In the genomic region with DNA sequence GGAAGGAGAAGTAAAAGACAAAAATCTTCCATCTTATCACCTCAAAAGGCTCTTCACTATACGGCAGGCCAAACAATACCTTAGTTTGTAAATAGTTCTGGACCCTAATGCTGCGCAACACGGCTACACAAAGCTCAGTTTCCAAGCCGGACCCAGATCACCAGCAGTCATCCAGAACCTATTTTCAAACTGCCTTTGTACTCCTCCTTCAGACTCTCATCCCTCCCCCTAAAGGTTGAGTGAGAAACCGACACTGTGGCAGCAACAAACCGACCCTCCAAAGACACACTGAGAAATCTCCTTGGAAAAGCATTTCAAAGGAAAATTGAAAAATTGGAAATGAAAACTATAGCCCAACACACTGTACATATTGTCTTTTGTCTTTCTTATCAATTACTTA, we compare ENCODE assay signal across 8 mouse cellular contexts. TPM values are rescaled to one million over a fixed set of nuclear protein-coding genes. Genes with fewer than 3 reads are reported as not detected.
A peak's percentile ranks its signal among the peaks of the same experiment; 100 is the strongest.
DNase-seq lines count a peak whose midpoint lies in the region; ATAC-seq and TF ChIP-seq lines count a peak whose summit lies in the region.

No protein-coding gene starts in this region.

- no peak for ATAC-seq in heart, embryonic 13.5 days (ENCODE audit: extremely low read depth, insufficient number of reproducible peaks, low FRiP score, low TSS enrichment)
- no peak for ATAC-seq in Patski
- ATAC-seq in hindbrain, embryonic 11.5 days (ENCODE audit: low FRiP score), result no peak
- ATAC-seq in megakaryocyte progenitor cell, adult 5-6 weeks (replicated peaks; ENCODE audit: poor library complexity), result no peak

- no peak for DNase-seq in heart, postnatal 4 days
- DNase-seq in Patski (ENCODE audit: low read depth, low spot score), result no peak
- DNase-seq in hindbrain, embryonic 11.5 days (ENCODE audit: low spot score), result peak; percentile 28
- no peak for DNase-seq in midbrain, embryonic 10.5 days (ENCODE audit: low spot score)
- DNase-seq in testis, postnatal 10 days (ENCODE audit: low spot score), result no peak
- DNase-seq in kidney, postnatal 25 days, result no peak

- H3K9ac ChIP-seq in heart, embryonic 13.5 days, result peak overlapping the region; percentile 95
- H3K9ac ChIP-seq in hindbrain, embryonic 11.5 days (ENCODE audit: low read depth, low read length), result peak overlapping the region; percentile 52; the same call in 1 of the 2 replicates

- peak overlapping the region; percentile 80 for H3K4me3 ChIP-seq in heart, embryonic 13.5 days
- H3K4me3 ChIP-seq in hindbrain, embryonic 11.5 days (ENCODE audit: low read depth, low read length), result peak overlapping the region; percentile 27
- H3K4me3 ChIP-seq in midbrain, embryonic 10.5 days, result peak overlapping the region; percentile 77

- H3K9me3 ChIP-seq in heart, embryonic 13.5 days, result no peaks in the 10 kb centered on the region
- H3K9me3 ChIP-seq in hindbrain, embryonic 11.5 days (ENCODE audit: control insufficient read depth, low read length), result no peaks in the 10 kb centered on the region
- H3K9me3 ChIP-seq in midbrain, embryonic 10.5 days (replicated peaks), result no peaks in the 10 kb centered on the region

- no peaks in the 10 kb centered on the region for H3K27me3 ChIP-seq in heart, embryonic 13.5 days (replicated peaks)
- H3K27me3 ChIP-seq in Patski, result no peaks in the 10 kb centered on the region
- H3K27me3 ChIP-seq in hindbrain, embryonic 11.5 days (ENCODE audit: control insufficient read depth, insufficient read depth, low read length), result no peaks in the 10 kb centered on the region
- H3K27me3 ChIP-seq in midbrain, embryonic 10.5 days (ENCODE audit: low read depth, poor library complexity, severe bottlenecking), result no peaks in the 10 kb centered on the region

- in situ Hi-C loops in Patski (cut with MboI; ENCODE audit: low pct_unique_long_range_greater_than_20kb), result no loop called here

- peak overlapping the region; percentile 80 for H3K4me2 ChIP-seq in heart, embryonic 13.5 days
- H3K4me2 ChIP-seq in hindbrain, embryonic 11.5 days (replicated peaks; ENCODE audit: low read depth, low read length), result peak overlapping the region; percentile 28

- 21% methylated on average over 6 of the region's 6 CpGs for WGBS in heart, embryonic 13.5 days
- WGBS in hindbrain, embryonic 11.5 days, result 39% methylated on average over 6 of the region's 6 CpGs
- 45% methylated on average over 6 of the region's 6 CpGs for WGBS in midbrain, embryonic 10.5 days

- CTCF ChIA-PET in Patski (lab: Charles Lee), result interaction anchor here (0.8 to 2.6 kb wide), 6 partner anchors 9 to 200 kb away, joined by 3 to 17 read pairs (median 3); no protein-coding TSS in a partner anchor

- peak; percentile 38 for TF ChIP-seq CTCF in Patski (IDR thresholded peaks at IDR 0.05)

- POLR2A ChIA-PET in Patski (lab: Charles Lee), result interaction anchor here (2.6 kb wide), 1 partner anchor 10 kb away, joined by 9 read pairs; no protein-coding TSS in a partner anchor

- 0 out of 2 replicates have a peak, but pooled peaks cover 5% of the 10 kb centered on the region for H3K36me3 ChIP-seq in heart, embryonic 13.5 days
- no peaks in the 10 kb centered on the region for H3K36me3 ChIP-seq in hindbrain, embryonic 11.5 days (ENCODE audit: control insufficient read depth, insufficient read depth, low read length)
- H3K36me3 ChIP-seq in midbrain, embryonic 10.5 days, result peaks cover 12% of the 10 kb centered on the region

- H3K27ac ChIP-seq in heart, embryonic 13.5 days (replicated peaks), result peak overlapping the region; percentile 74
- no peak overlapping the region for H3K27ac ChIP-seq in hindbrain, embryonic 11.5 days (ENCODE audit: low read depth, low read length)
- peak overlapping the region; percentile 10; the same call in 1 of the 2 replicates for H3K27ac ChIP-seq in midbrain, embryonic 10.5 days (replicated peaks)

- peaks cover 44% of the 10 kb centered on the region for H3K4me1 ChIP-seq in heart, embryonic 13.5 days
- no peaks in the 10 kb centered on the region for H3K4me1 ChIP-seq in hindbrain, embryonic 11.5 days (replicated peaks; ENCODE audit: control insufficient read depth, insufficient read depth, low read length)
- peaks cover 19% of the 10 kb centered on the region for H3K4me1 ChIP-seq in midbrain, embryonic 10.5 days

RNA-seq across cellular contexts. Expression of a gene that starts 2.2 kb away (rescaled TPM):
- 60.6 and 63.6 TPM in 2 replicates for polyA plus RNA-seq in heart, embryonic 13.5 days (2015; fragmentation: Nextera tagmentation; extraction: Ambion mirVana)
- 100 to 1,000 TPM; 161 to 162 TPM for total RNA-seq in heart, postnatal 4 days (2021)
- polyA plus RNA-seq in Patski (2021), result 102 TPM
- 37.3 and 44.7 TPM in 2 replicates for polyA plus RNA-seq in hindbrain, embryonic 11.5 days (2014; fragmentation: Nextera tagmentation; extraction: Ambion mirVana)
- 37.5 and 40.9 TPM in 2 replicates for polyA plus RNA-seq in midbrain, embryonic 10.5 days (2016; fragmentation: Nextera tagmentation; extraction: Ambion mirVana)
- total RNA-seq in megakaryocyte progenitor cell, adult 5-6 weeks (2015), result 21.2 and 26.8 TPM in 2 replicates
- total RNA-seq in megakaryocyte progenitor cell, adult 5-6 weeks (2017), result 18.4 and 27.5 TPM in 2 replicates

RNA-seq across cellular contexts. Expression of a gene that starts 10.5 kb away (rescaled TPM):
- polyA plus RNA-seq in heart, embryonic 13.5 days (2015; fragmentation: Nextera tagmentation; extraction: Ambion mirVana), result 0.10 and 0.12 TPM in 2 replicates
- under 1 TPM in 1 of 2 experiments, not detected in 1; 0.11 TPM for total RNA-seq in heart, postnatal 4 days (2021)
- 0.10 TPM for polyA plus RNA-seq in Patski (2021)
- 0.20 and 0.27 TPM in 2 replicates for polyA plus RNA-seq in hindbrain, embryonic 11.5 days (2014; fragmentation: Nextera tagmentation; extraction: Ambion mirVana)
- polyA plus RNA-seq in midbrain, embryonic 10.5 days (2016; fragmentation: Nextera tagmentation; extraction: Ambion mirVana), result 0.22 and 0.47 TPM in 2 replicates
- total RNA-seq in megakaryocyte progenitor cell, adult 5-6 weeks (2015), result not detected in 2 replicates
- total RNA-seq in megakaryocyte progenitor cell, adult 5-6 weeks (2017), result not detected in 2 replicates

RNA-seq across cellular contexts. Expression of a gene that starts 22.2 kb away (rescaled TPM):
- 272 and 285 TPM in 2 replicates for polyA plus RNA-seq in heart, embryonic 13.5 days (2015; fragmentation: Nextera tagmentation; extraction: Ambion mirVana)
- 100 to 1,000 TPM; 109 to 112 TPM for total RNA-seq in heart, postnatal 4 days (2021)
- 60.4 TPM for polyA plus RNA-seq in Patski (2021)
- 396 and 408 TPM in 2 replicates for polyA plus RNA-seq in hindbrain, embryonic 11.5 days (2014; fragmentation: Nextera tagmentation; extraction: Ambion mirVana)
- polyA plus RNA-seq in midbrain, embryonic 10.5 days (2016; fragmentation: Nextera tagmentation; extraction: Ambion mirVana), result 505 and 545 TPM in 2 replicates
- total RNA-seq in megakaryocyte progenitor cell, adult 5-6 weeks (2015), result 251 and 263 TPM in 2 replicates
- 122 and 127 TPM in 2 replicates for total RNA-seq in megakaryocyte progenitor cell, adult 5-6 weeks (2017)

RNA-seq across cellular contexts. Expression of a gene that starts 29.5 kb away (rescaled TPM):
- not detected in 2 replicates for polyA plus RNA-seq in heart, embryonic 13.5 days (2015; fragmentation: Nextera tagmentation; extraction: Ambion mirVana)
- total RNA-seq in heart, postnatal 4 days (2021), result 10 to 100 TPM; 15.3 to 22.6 TPM
- polyA plus RNA-seq in Patski (2021), result not detected
- polyA plus RNA-seq in hindbrain, embryonic 11.5 days (2014; fragmentation: Nextera tagmentation; extraction: Ambion mirVana), result not detected in 2 replicates
- polyA plus RNA-seq in midbrain, embryonic 10.5 days (2016; fragmentation: Nextera tagmentation; extraction: Ambion mirVana), result not detected in 2 replicates
- total RNA-seq in megakaryocyte progenitor cell, adult 5-6 weeks (2015), result not detected in 2 replicates
- total RNA-seq in megakaryocyte progenitor cell, adult 5-6 weeks (2017), result 0.44 TPM in 1 of 2 replicates, not detected in the other

RNA-seq across cellular contexts. Expression of a gene that starts 29.8 kb away (rescaled TPM):
- 26.1 and 26.6 TPM in 2 replicates for polyA plus RNA-seq in heart, embryonic 13.5 days (2015; fragmentation: Nextera tagmentation; extraction: Ambion mirVana)
- total RNA-seq in heart, postnatal 4 days (2021), result 10 to 100 TPM; 18.9 to 20.2 TPM
- 30.6 TPM for polyA plus RNA-seq in Patski (2021)
- polyA plus RNA-seq in hindbrain, embryonic 11.5 days (2014; fragmentation: Nextera tagmentation; extraction: Ambion mirVana), result 65.2 and 66.3 TPM in 2 replicates
- polyA plus RNA-seq in midbrain, embryonic 10.5 days (2016; fragmentation: Nextera tagmentation; extraction: Ambion mirVana), result 46.8 and 48.4 TPM in 2 replicates
- total RNA-seq in megakaryocyte progenitor cell, adult 5-6 weeks (2015), result 30.8 and 40.2 TPM in 2 replicates
- 21.4 and 26.4 TPM in 2 replicates for total RNA-seq in megakaryocyte progenitor cell, adult 5-6 weeks (2017)

Comparison
In these comparisons a context has a peak if more than half of its experiments do, and no peak if none do; other contexts are left out.
1. H3K4me3 ChIP-seq: peak in every context shown above with its lines; median percentile 80 in heart, embryonic 13.5 days; 77 in midbrain, embryonic 10.5 days; 27 in hindbrain, embryonic 11.5 days.